Mouse (Mus musculus): ENCODE measurements around the gene Olfr1366. TPM values are rescaled to one million over a fixed set of nuclear protein-coding genes. Genes with fewer than 3 reads are reported as not detected.

The Olfr1366 gene
- polyA plus RNA-seq, 1 experiment: not detected

GRCm38 (mm10) chr13:21495080-21495479, 47.5 kb downstream of the Olfr1366 start, which contains the start of gene AK157302:
Gene AK157302 (plus strand): TSS chr13:21495223.
- TF ChIP-seq POLR2A (IDR thresholded peaks at IDR 0.05; ENCODE audit: extremely low read depth, insufficient read depth, low read length): no peak
- H3K4me3 ChIP-seq (ENCODE audit: insufficient read depth, low read length): no peak within 1 kb of the TSS
- no peaks in the 10 kb centered on the region for H3K4me1 ChIP-seq (ENCODE audit: control insufficient read depth, insufficient read depth, low read length)
- H3K27ac ChIP-seq (ENCODE audit: insufficient read depth, low read length): no peak within 1 kb of the TSS

DNA sequence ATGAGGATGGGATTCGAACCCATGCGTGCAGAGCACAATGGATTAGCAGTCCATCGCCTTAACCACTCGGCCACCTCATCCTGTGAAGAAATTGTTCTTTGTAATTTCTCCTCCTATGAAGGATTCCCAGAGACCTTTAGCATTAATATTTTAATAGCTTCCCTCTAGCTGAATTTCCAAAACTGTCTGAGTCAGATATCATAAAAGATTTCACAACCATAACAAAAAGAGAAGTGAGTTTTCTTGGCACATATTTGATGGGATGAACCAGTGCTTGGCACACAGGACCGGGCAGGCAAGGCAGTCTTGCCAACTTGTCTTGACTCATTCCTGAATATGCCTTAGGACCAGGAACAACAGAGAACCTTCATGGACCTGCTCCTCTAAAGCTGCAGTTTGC, 49.8 kb downstream of the Olfr1366 start:
- Histone ChIP-seq H3K4me1 (ENCODE audit: control insufficient read depth, insufficient read depth, low read length) (no peaks in the 10 kb centered on the region), H3K27ac (ENCODE audit: insufficient read depth, low read length) (no peak overlapping the region), H3K4me3 (ENCODE audit: insufficient read depth, low read length) (no peak overlapping the region)
- no peak for TF ChIP-seq CTCF (IDR thresholded peaks at IDR 0.05; ENCODE audit: extremely low read depth, insufficient read depth, low read length)
- no peak for TF ChIP-seq POLR2A (IDR thresholded peaks at IDR 0.05; ENCODE audit: extremely low read depth, insufficient read depth, low read length)

GRCm38 (mm10) chr13:21486881-21487280, 55.7 kb downstream of the Olfr1366 start:
- no peak overlapping the region for H3K4me3 ChIP-seq (ENCODE audit: insufficient read depth, low read length)
- no peak overlapping the region for H3K27ac ChIP-seq (ENCODE audit: insufficient read depth, low read length)
- TF ChIP-seq POLR2A (IDR thresholded peaks at IDR 0.05; ENCODE audit: extremely low read depth, insufficient read depth, low read length) (no peak), CTCF (IDR thresholded peaks at IDR 0.05; ENCODE audit: extremely low read depth, insufficient read depth, low read length) (no peak)
- H3K4me1 ChIP-seq (ENCODE audit: control insufficient read depth, insufficient read depth, low read length): no peaks in the 10 kb centered on the region

Other genes starting within 250 kb of the Olfr1366 start
- gene Gpx6, start 230.7 kb downstream of the Olfr1366 start, polyA plus RNA-seq (2012; rRNA removed): 1.6 TPM in 1 of 2 replicates, not detected in the other
- not detected in 2 replicates for gene Olfr1367, start 195.9 kb downstream of the Olfr1366 start, polyA plus RNA-seq (2012; rRNA removed)
- gene Zscan12, start 180.0 kb downstream of the Olfr1366 start, polyA plus RNA-seq (2012; rRNA removed): 5.7 and 6.3 TPM in 2 replicates
- 46.5 and 48.1 TPM in 2 replicates for gene Zkscan3, start 140.1 kb downstream of the Olfr1366 start, polyA plus RNA-seq (2012; rRNA removed)
- gene Pgbd1, start 101.8 kb downstream of the Olfr1366 start, polyA plus RNA-seq (2012; rRNA removed): 2.3 and 3.1 TPM in 2 replicates
- gene Zscan26, start 89.1 kb downstream of the Olfr1366 start, polyA plus RNA-seq (2012; rRNA removed): 66.4 and 70.2 TPM in 2 replicates
- 0.40 and 0.44 TPM in 2 replicates for gene Nkapl, start 74.3 kb downstream of the Olfr1366 start, polyA plus RNA-seq (2012; rRNA removed)
- gene Zkscan4, start 63.9 kb downstream of the Olfr1366 start, polyA plus RNA-seq (2012; rRNA removed): 3.8 and 4.1 TPM in 2 replicates
- not detected in 2 replicates for gene Gm10065, start 63.4 kb downstream of the Olfr1366 start, polyA plus RNA-seq (2012; rRNA removed)
- 1.9 and 2.3 TPM in 2 replicates for gene AK157302, start 47.6 kb downstream of the Olfr1366 start, polyA plus RNA-seq (2012; rRNA removed)
- 33.2 and 43.7 TPM in 2 replicates for gene Gm11273, start 41.4 kb downstream of the Olfr1366 start, polyA plus RNA-seq (2012; rRNA removed)
- gene Zkscan8, start 11.7 kb downstream of the Olfr1366 start, polyA plus RNA-seq (2012; rRNA removed): 6.7 and 7.0 TPM in 2 replicates
- gene Olfr1535, start 17.1 kb upstream of the Olfr1366 start, polyA plus RNA-seq (2012; rRNA removed): not detected in 2 replicates
- not detected in 2 replicates for gene Olfr1364, start 39.0 kb upstream of the Olfr1366 start, polyA plus RNA-seq (2012; rRNA removed)
- gene Olfr1362, start 71.2 kb upstream of the Olfr1366 start, polyA plus RNA-seq (2012; rRNA removed): not detected in 2 replicates
- gene Olfr11, start 99.7 kb upstream of the Olfr1366 start, polyA plus RNA-seq (2012; rRNA removed): 0.06 TPM in 1 of 2 replicates, not detected in the other
- not detected in 2 replicates for gene Olfr1361, start 120.6 kb upstream of the Olfr1366 start, polyA plus RNA-seq (2012; rRNA removed)
- not detected in 2 replicates for gene Olfr1360, start 134.6 kb upstream of the Olfr1366 start, polyA plus RNA-seq (2012; rRNA removed)
- gene Olfr1359, start 155.3 kb upstream of the Olfr1366 start, polyA plus RNA-seq (2012; rRNA removed): not detected in 2 replicates
- gene Hist1h2bl, start 173.3 kb upstream of the Olfr1366 start, polyA plus RNA-seq (2012; rRNA removed): 1.2 TPM in 1 of 2 replicates, not detected in the other
- gene Hist1h2ai, start 173.6 kb upstream of the Olfr1366 start, polyA plus RNA-seq (2012; rRNA removed): 1.5 and 1.7 TPM in 2 replicates
- 0.91 and 3.1 TPM in 2 replicates for gene Hist1h3h, start 174.9 kb upstream of the Olfr1366 start, polyA plus RNA-seq (2012; rRNA removed)
- 0.77 TPM in 1 of 2 replicates, not detected in the other for gene Hist1h2bm, start 179.2 kb upstream of the Olfr1366 start, polyA plus RNA-seq (2012; rRNA removed)
- gene Hist1h4j, start 192.3 kb upstream of the Olfr1366 start, polyA plus RNA-seq (2012; rRNA removed): 2.3 and 2.4 TPM in 2 replicates
- gene Hist1h4k, start 207.7 kb upstream of the Olfr1366 start, polyA plus RNA-seq (2012; rRNA removed): 11.0 and 14.4 TPM in 2 replicates
- gene Hist1h2ak, start 211.0 kb upstream of the Olfr1366 start, polyA plus RNA-seq (2012; rRNA removed): 0.70 and 1.7 TPM in 2 replicates
- 2.0 and 2.7 TPM in 2 replicates for gene Hist1h2bn, start 211.3 kb upstream of the Olfr1366 start, polyA plus RNA-seq (2012; rRNA removed)
- 0.21 and 0.25 TPM in 2 replicates for gene Hist1h1b, start 237.8 kb upstream of the Olfr1366 start, polyA plus RNA-seq (2012; rRNA removed)
- gene Hist1h3i, start 240.6 kb upstream of the Olfr1366 start, polyA plus RNA-seq (2012; rRNA removed): 1.3 and 3.1 TPM in 2 replicates
- not detected in 2 replicates for gene Hist1h2an, start 244.4 kb upstream of the Olfr1366 start, polyA plus RNA-seq (2012; rRNA removed)
- 0.26 and 0.63 TPM in 2 replicates for gene Hist1h2bp, start 244.7 kb upstream of the Olfr1366 start, polyA plus RNA-seq (2012; rRNA removed)

All from cortical plate, adult 2 months (tissue).